Comparison of ENCODE assay signal across 8 mouse cellular contexts in genomic region chr15:93115674-93116102, GRCm38 (mm10).
DNase-seq lines count a peak whose midpoint lies in the region; ATAC-seq lines count a peak whose summit lies in the region.

No protein-coding gene starts in this region.

- H3K27ac ChIP-seq in heart, embryonic 12.5 days (ENCODE audit: poor library complexity, severe bottlenecking) = no peak overlapping the region
- H3K27ac ChIP-seq in midbrain, embryonic 14.5 days (replicated peaks; ENCODE audit: low read depth, low read length) = 0 out of 2 replicates have a peak overlapping the region, but pooled peaks have one; percentile 32

- H3K36me3 ChIP-seq in heart, embryonic 12.5 days = no peaks in the 10 kb centered on the region
- H3K36me3 ChIP-seq in midbrain, embryonic 14.5 days (ENCODE audit: control insufficient read depth, insufficient read depth, low read length) = no peaks in the 10 kb centered on the region

- no peak; the same call in 1 of the 2 replicates for ATAC-seq in heart, embryonic 12.5 days (ENCODE audit: insufficient number of reproducible peaks, low FRiP score)
- ATAC-seq in midbrain, embryonic 14.5 days (ENCODE audit: low FRiP score, low TSS enrichment) = peak; percentile 83
- no peak for ATAC-seq in erythroid progenitor cell, adult 5-6 weeks (replicated peaks; ENCODE audit: low FRiP score, poor library complexity, severe bottlenecking)

- H3K4me1 ChIP-seq in heart, embryonic 12.5 days (replicated peaks) = peaks cover 8% of the 10 kb centered on the region
- H3K4me1 ChIP-seq in midbrain, embryonic 14.5 days (ENCODE audit: control insufficient read depth, insufficient read depth, low read length) = no peaks in the 10 kb centered on the region; the same call in 1 of the 2 replicates

- H3K4me3 ChIP-seq in heart, embryonic 12.5 days = peak overlapping the region; percentile 36
- peak overlapping the region; percentile 19 for H3K4me3 ChIP-seq in midbrain, embryonic 14.5 days (replicated peaks; ENCODE audit: low read depth, low read length)

- H3K9ac ChIP-seq in heart, embryonic 12.5 days = peak overlapping the region; percentile 44; the same call in 1 of the 2 replicates
- H3K9ac ChIP-seq in midbrain, embryonic 14.5 days (replicated peaks; ENCODE audit: low read length) = peak overlapping the region; percentile 17; the same call in 1 of the 2 replicates

- H3K4me2 ChIP-seq in heart, embryonic 12.5 days = peak overlapping the region; percentile 71
- peak overlapping the region; percentile 53 for H3K4me2 ChIP-seq in midbrain, embryonic 14.5 days (ENCODE audit: low read length)

- DNase-seq in layer of hippocampus, adult 11-12 months (ENCODE audit: low spot score) = peak; percentile 37
- no peak for DNase-seq in layer of hippocampus, adult 9-10 months (ENCODE audit: low spot score)
- peak; percentile 24 to 67 for DNase-seq in cerebellum, postnatal 4 days (ENCODE audit: low spot score in 2 of 2)
- peak; percentile 45 to 50 for DNase-seq in layer of hippocampus, postnatal 36 days
- peak; percentile 79 for DNase-seq in midbrain, embryonic 14.5 days
- DNase-seq in adrenal gland, adult (ENCODE audit: inconsistent age in 2 of 2, low spot score in 1 of 2) = no peak

- 4% methylated on average over 16 of the region's 16 CpGs for WGBS in heart, embryonic 12.5 days
- WGBS in midbrain, embryonic 14.5 days = 3% methylated on average over 16 of the region's 16 CpGs

- H3K27me3 ChIP-seq in heart, embryonic 12.5 days (replicated peaks) = no peaks in the 10 kb centered on the region
- H3K27me3 ChIP-seq in midbrain, embryonic 14.5 days (ENCODE audit: control insufficient read depth, insufficient read depth, low read length) = no peaks in the 10 kb centered on the region

- H3K9me3 ChIP-seq in heart, embryonic 12.5 days (replicated peaks) = 0 out of 2 replicates have a peak, but pooled peaks cover 3% of the 10 kb centered on the region
- no peaks in the 10 kb centered on the region for H3K9me3 ChIP-seq in midbrain, embryonic 14.5 days (ENCODE audit: control insufficient read depth, low read length)

Comparison
In these comparisons a context has a peak if more than half of its experiments do, and no peak if none do; other contexts are left out.
1. DNase-seq: peak in layer of hippocampus, adult 11-12 months (single experiment), cerebellum, postnatal 4 days (2 of 2), layer of hippocampus, postnatal 36 days (2 of 2) and midbrain, embryonic 14.5 days (single experiment); none in layer of hippocampus, adult 9-10 months (single experiment) and adrenal gland, adult (0 of 2).